Mouse (Mus musculus) lung, adult 2 months (tissue): ENCODE results near the gene Rsph9.

Experiments
- CTCF ChIP-seq: fragments of 200-500 bp; IDR thresholded peaks from 2 replicates; pipeline ENCODE4 v1.5.1; 2011; ENCODE audit warnings: mild to moderate bottlenecking, low read length, control low read depth; ENCODE audit not compliant: insufficient read depth
- POLR2A ChIP-seq: fragments of 200-500 bp; IDR thresholded peaks from 2 replicates; pipeline ENCODE4 v1.6.1; 2011; ENCODE audit warnings: low read depth, mild to moderate bottlenecking, control low read depth, low read length, borderline replicate concordance; ENCODE audit errors: extremely low read depth

- TF ChIP-seq CTCF, result no peak
- no peak; the same call in 1 of the 2 replicates for TF ChIP-seq POLR2A
These were observed 63.0 kb downstream of the Rsph9 start for GRCm38 (mm10) chr17:46081042-46081441.
